Mouse (Mus musculus): Measurements from ENCODE around the gene Pard6b. TPM values are rescaled to one million over a fixed set of nuclear protein-coding genes. Genes with fewer than 3 reads are reported as not detected.
"Not testable (repeated sequence)": the region's sequence is repeated elsewhere in the genome, so short reads cannot be mapped to it uniquely, and the experiment has no call there.

Gene Pard6b
- total RNA-seq (2021), result 1 to 10 TPM; 4.4 to 5.8 TPM

GRCm38 (mm10) chr2:168080431-168081246 lies at the start of gene Pard6b:
Pard6b (plus strand) TSS chr2:168081004.
- intact Hi-C loops (cut with DNase I), result no loop called here

GRCm38 (mm10) chr2:168031842-168032241 lies 49.0 kb upstream of the Pard6b start:
- DNase-seq (ENCODE audit: low spot score in 2 of 2), result no peak
- intact Hi-C loops (cut with DNase I), result no loop called here

More at GRCm38 (mm10) chr2:168080431-168081246, at the start of gene Pard6b:
- DNase-seq (ENCODE audit: low spot score in 2 of 2), result peak; percentile 93 to 98

GRCm38 (mm10) chr2:168033905-168034304 lies 46.9 kb upstream of the Pard6b start:
- intact Hi-C loops (cut with DNase I), result no loop called here
- no peak for DNase-seq (ENCODE audit: low spot score in 2 of 2)

- DNase-seq (ENCODE audit: low spot score in 2 of 2), result no peak
Measured at GRCm38 (mm10) chr2:168035907-168036306, 44.9 kb upstream of the Pard6b start.

GRCm38 (mm10) chr2:168037063-168037462 lies 43.7 kb upstream of the Pard6b start:
- DNase-seq (ENCODE audit: low spot score in 2 of 2), result no peak
- intact Hi-C loops (cut with DNase I), result no loop called here

More at GRCm38 (mm10) chr2:168035907-168036306, 44.9 kb upstream of the Pard6b start:
- intact Hi-C loops (cut with DNase I), result no loop called here

- no peak for DNase-seq (ENCODE audit: low spot score in 2 of 2)
- intact Hi-C loops (cut with DNase I), result no loop called here
Measured at GRCm38 (mm10) chr2:168040751-168041150, 40.1 kb upstream of the Pard6b start.

- DNase-seq (ENCODE audit: low spot score in 2 of 2), result no peak
- intact Hi-C loops (cut with DNase I), result no loop called here
Measured at GRCm38 (mm10) chr2:168042019-168042418, 38.8 kb upstream of the Pard6b start.

- intact Hi-C loops (cut with DNase I), result no loop called here
- no peak for DNase-seq (ENCODE audit: low spot score in 2 of 2)
Measured at GRCm38 (mm10) chr2:168044681-168045287, 36.0 kb upstream of the Pard6b start.

GRCm38 (mm10) chr2:168045357-168045756 lies 35.4 kb upstream of the Pard6b start:
- DNase-seq (ENCODE audit: low spot score in 2 of 2), result no peak
- intact Hi-C loops (cut with DNase I), result no loop called here

- intact Hi-C loops (cut with DNase I), result no loop called here
- no peak for DNase-seq (ENCODE audit: low spot score in 2 of 2)
Measured at GRCm38 (mm10) chr2:168045771-168046170, 35.0 kb upstream of the Pard6b start.

GRCm38 (mm10) chr2:168046467-168046866 lies 34.3 kb upstream of the Pard6b start:
- no peak for DNase-seq (ENCODE audit: low spot score in 2 of 2)
- intact Hi-C loops (cut with DNase I), result no loop called here

- DNase-seq (ENCODE audit: low spot score in 2 of 2), result no peak
- intact Hi-C loops (cut with DNase I), result no loop called here
Measured at GRCm38 (mm10) chr2:168049002-168049635, 31.7 kb upstream of the Pard6b start.

- DNase-seq (ENCODE audit: low spot score in 2 of 2), result no peak
- intact Hi-C loops (cut with DNase I), result loop anchor here (5.0 kb wide), 1 partner anchor 47 kb away; no protein-coding TSS in a partner anchor
Measured at GRCm38 (mm10) chr2:168050000-168050942, 30.5 kb upstream of the Pard6b start.

GRCm38 (mm10) chr2:168052156-168052555 lies 28.6 kb upstream of the Pard6b start:
- intact Hi-C loops (cut with DNase I), result loop anchor here (5.0 kb wide), 1 partner anchor 45 kb away; no protein-coding TSS in a partner anchor
- no peak for DNase-seq (ENCODE audit: low spot score in 2 of 2)

- intact Hi-C loops (cut with DNase I), result loop anchor here (5.0 kb wide), 1 partner anchor 45 kb away; no protein-coding TSS in a partner anchor
- DNase-seq (ENCODE audit: low spot score in 2 of 2), result no peak
Measured at GRCm38 (mm10) chr2:168052689-168053088, 28.1 kb upstream of the Pard6b start.

- no peak for DNase-seq (ENCODE audit: low spot score in 2 of 2)
- intact Hi-C loops (cut with DNase I), result loop anchor here (5.0 kb wide), 1 partner anchor 43 kb away; no protein-coding TSS in a partner anchor
Measured at GRCm38 (mm10) chr2:168054142-168054541, 26.7 kb upstream of the Pard6b start.

GRCm38 (mm10) chr2:168055910-168056665 lies 24.7 kb upstream of the Pard6b start:
- intact Hi-C loops (cut with DNase I), result no loop called here
- no peak for DNase-seq (ENCODE audit: low spot score in 2 of 2)

GRCm38 (mm10) chr2:168056666-168056933 lies 24.2 kb upstream of the Pard6b start:
- intact Hi-C loops (cut with DNase I), result no loop called here
- no peak for DNase-seq (ENCODE audit: low spot score in 2 of 2)

- intact Hi-C loops (cut with DNase I); DNase-seq (ENCODE audit: low spot score in 2 of 2): not testable (repeated sequence)
Measured at GRCm38 (mm10) chr2:168057876-168058275, 22.9 kb upstream of the Pard6b start.
